9 mouse cellular contexts compared by ENCODE assay signal in genomic region chr3:107491459-107491858, GRCm38 (mm10). TPM values are rescaled to one million over a fixed set of nuclear protein-coding genes. Genes with fewer than 3 reads are reported as not detected.
A peak's percentile ranks its signal among the peaks of the same experiment; 100 is the strongest.
DNase-seq lines count a peak whose midpoint lies in the region; ATAC-seq and TF ChIP-seq lines count a peak whose summit lies in the region.
"Had no signal": no experiment of that assay in that cellular context is flagged by ENCODE, and none has a peak within 500 bp of the region (broad histone marks: within the 10 kb centered on the region; RNA-seq: fewer than 3 reads in every experiment).

No protein-coding gene starts in this region.

- H3K9me3 ChIP-seq in forebrain, embryonic 12.5 days = no peaks in the 10 kb centered on the region
- no peaks in the 10 kb centered on the region for H3K9me3 ChIP-seq in forebrain, embryonic 11.5 days (ENCODE audit: control insufficient read depth, low read length)
- no peaks in the 10 kb centered on the region for H3K9me3 ChIP-seq in MEL (replicated peaks; ENCODE audit: insufficient read depth, low read length)
- no peaks in the 10 kb centered on the region for H3K9me3 ChIP-seq in forebrain, embryonic 14.5 days (replicated peaks; ENCODE audit: control insufficient read depth, low read length)
- no peaks in the 10 kb centered on the region for H3K9me3 ChIP-seq in hindbrain, postnatal 0 days (ENCODE audit: low read length)
- no peaks in the 10 kb centered on the region for H3K9me3 ChIP-seq in limb, embryonic 14.5 days (ENCODE audit: control insufficient read depth, low read length)

- H3K79me2 ChIP-seq in MEL (ENCODE audit: control insufficient read depth, insufficient read depth, low read length, poor library complexity) = no peaks in the 10 kb centered on the region

- no peak for TF ChIP-seq RAD21 in MEL (IDR thresholded peaks at IDR 0.05; ENCODE audit: low read depth, low read length)

- peaks cover 21% of the 10 kb centered on the region for H3K4me1 ChIP-seq in forebrain, embryonic 12.5 days
- H3K4me1 ChIP-seq in forebrain, embryonic 11.5 days (replicated peaks; ENCODE audit: control insufficient read depth, insufficient read depth, low read length) = no peaks in the 10 kb centered on the region
- no peaks in the 10 kb centered on the region for H3K4me1 ChIP-seq in MEL (ENCODE audit: control insufficient read depth in 1 of 2, insufficient read depth in 2 of 2, low read length in 2 of 2)
- peaks cover 27% of the 10 kb centered on the region; the same call in 1 of the 2 replicates for H3K4me1 ChIP-seq in forebrain, embryonic 14.5 days (ENCODE audit: control insufficient read depth, insufficient read depth, low read length)
- H3K4me1 ChIP-seq in hindbrain, postnatal 0 days (ENCODE audit: insufficient read depth, low read length) = peaks cover 13% of the 10 kb centered on the region
- H3K4me1 ChIP-seq in limb, embryonic 14.5 days (ENCODE audit: control insufficient read depth, insufficient read depth, low read length) = peaks cover 18% of the 10 kb centered on the region

- WGBS in forebrain, embryonic 12.5 days = 56% methylated on average over 6 of the region's 6 CpGs
- 73% methylated on average over 6 of the region's 6 CpGs for WGBS in forebrain, embryonic 11.5 days
- WGBS in forebrain, embryonic 14.5 days = 12% methylated on average over 6 of the region's 6 CpGs
- 10% methylated on average over 6 of the region's 6 CpGs for WGBS in hindbrain, postnatal 0 days
- WGBS in limb, embryonic 14.5 days = 28% methylated on average over 6 of the region's 6 CpGs

- TF ChIP-seq CTCF in MEL (IDR thresholded peaks at IDR 0.05 in 2 of 3, conservative IDR thresholded peaks at IDR 0.05 in 1 of 3; ENCODE audit: control insufficient read depth in 1 of 3, insufficient read depth in 1 of 3, low read depth in 2 of 3, low read length in 3 of 3, poor library complexity in 1 of 3, severe bottlenecking in 1 of 3) = no peak
- no peak for TF ChIP-seq CTCF in hindbrain, postnatal 0 days (IDR thresholded peaks at IDR 0.05; ENCODE audit: low read depth)

- ATAC-seq in forebrain, embryonic 12.5 days (ENCODE audit: low FRiP score) = peak; percentile 79; the same call in 1 of the 2 replicates
- no peak; the same call in 1 of the 2 replicates for ATAC-seq in forebrain, embryonic 11.5 days (replicated peaks; ENCODE audit: low FRiP score)
- ATAC-seq in forebrain, embryonic 14.5 days = peak; percentile 93
- peak; percentile 87 for ATAC-seq in hindbrain, postnatal 0 days
- ATAC-seq in limb, embryonic 14.5 days (ENCODE audit: low FRiP score, low read depth) = peak; percentile 87

- no peaks in the 10 kb centered on the region for H3K36me3 ChIP-seq in forebrain, embryonic 12.5 days (replicated peaks)
- no peaks in the 10 kb centered on the region for H3K36me3 ChIP-seq in forebrain, embryonic 11.5 days (ENCODE audit: control insufficient read depth, insufficient read depth, low read length)
- H3K36me3 ChIP-seq in MEL (ENCODE audit: control insufficient read depth in 1 of 2, insufficient read depth in 2 of 2, low read length in 2 of 2) = no peaks in the 10 kb centered on the region
- H3K36me3 ChIP-seq in forebrain, embryonic 14.5 days (ENCODE audit: control insufficient read depth, insufficient read depth, low read length) = peaks cover 2% of the 10 kb centered on the region
- H3K36me3 ChIP-seq in hindbrain, postnatal 0 days (ENCODE audit: insufficient read depth, low read length) = peaks cover 11% of the 10 kb centered on the region; the same call in 1 of the 2 replicates
- H3K36me3 ChIP-seq in limb, embryonic 14.5 days (ENCODE audit: control insufficient read depth, insufficient read depth, low read length) = peaks cover 10% of the 10 kb centered on the region; the same call in 1 of the 2 replicates

- H3K9ac ChIP-seq in forebrain, embryonic 12.5 days = no peak overlapping the region
- no peak overlapping the region for H3K9ac ChIP-seq in forebrain, embryonic 11.5 days (ENCODE audit: low read length)
- H3K9ac ChIP-seq in MEL (ENCODE audit: control insufficient read depth, low read depth, low read length, poor library complexity, severe bottlenecking) = no peak overlapping the region
- H3K9ac ChIP-seq in forebrain, embryonic 14.5 days (ENCODE audit: low read length) = no peak overlapping the region
- H3K9ac ChIP-seq in hindbrain, postnatal 0 days (replicated peaks; ENCODE audit: low read length) = no peak overlapping the region
- H3K9ac ChIP-seq in limb, embryonic 14.5 days (ENCODE audit: low read depth, low read length, severe bottlenecking) = peak overlapping the region; percentile 21; the same call in 1 of the 2 replicates

- no peak for DNase-seq in forebrain, embryonic 11.5 days (ENCODE audit: low spot score)
- peak; percentile 28 for DNase-seq in MEL (ENCODE audit: low read depth, low spot score)
- peak; percentile 94 for DNase-seq in forebrain, embryonic 14.5 days (ENCODE audit: low spot score)
- DNase-seq in hindbrain, postnatal 0 days (ENCODE audit: low spot score) = peak; percentile 88
- DNase-seq in limb, embryonic 14.5 days (ENCODE audit: low spot score) = peak; percentile 73
- DNase-seq in right cerebral cortex, postnatal 4 days = peak; percentile 90
- no peak for DNase-seq in spleen, postnatal 4 days (ENCODE audit: low spot score in 2 of 2)

- H3K27me3 ChIP-seq in forebrain, embryonic 12.5 days = no peaks in the 10 kb centered on the region
- no peaks in the 10 kb centered on the region for H3K27me3 ChIP-seq in forebrain, embryonic 11.5 days (ENCODE audit: control insufficient read depth, insufficient read depth, low read length)
- peaks cover 9 to 12% of the 10 kb centered on the region in 2 experiments for H3K27me3 ChIP-seq in MEL (ENCODE audit: control insufficient read depth in 1 of 2, insufficient read depth in 2 of 2, low read length in 2 of 2)
- no peaks in the 10 kb centered on the region for H3K27me3 ChIP-seq in forebrain, embryonic 14.5 days (replicated peaks; ENCODE audit: control insufficient read depth, insufficient read depth, low read length)
- no peaks in the 10 kb centered on the region for H3K27me3 ChIP-seq in hindbrain, postnatal 0 days (ENCODE audit: insufficient read depth, low read length)
- no peaks in the 10 kb centered on the region for H3K27me3 ChIP-seq in limb, embryonic 14.5 days (ENCODE audit: control insufficient read depth, insufficient read depth, low read length)

- no peak for TF ChIP-seq POLR2A in MEL (IDR thresholded peaks at IDR 0.05; ENCODE audit: control insufficient read depth in 1 of 2, insufficient read depth in 1 of 2, low read depth in 1 of 2, low read length in 2 of 2, poor library complexity in 1 of 2)
- no peak for TF ChIP-seq POLR2A in limb, embryonic 14.5 days (IDR thresholded peaks at IDR 0.05; ENCODE audit: borderline replicate concordance, extremely low read depth, insufficient read depth, insufficient read length)

- H3K27ac ChIP-seq in forebrain, embryonic 12.5 days = peak overlapping the region; percentile 80
- H3K27ac ChIP-seq in forebrain, embryonic 11.5 days (ENCODE audit: low read depth, low read length) = no peak overlapping the region
- H3K27ac ChIP-seq in MEL (ENCODE audit: control insufficient read depth, low read depth, low read length) = no peak overlapping the region
- H3K27ac ChIP-seq in forebrain, embryonic 14.5 days (ENCODE audit: low read depth, low read length) = peak overlapping the region; percentile 87
- H3K27ac ChIP-seq in hindbrain, postnatal 0 days = peak overlapping the region; percentile 65
- H3K27ac ChIP-seq in limb, embryonic 14.5 days (replicated peaks; ENCODE audit: low read depth, low read length) = peak overlapping the region; percentile 58

- no peak overlapping the region for H3K4me3 ChIP-seq in forebrain, embryonic 12.5 days (replicated peaks)
- H3K4me3 ChIP-seq in forebrain, embryonic 11.5 days (ENCODE audit: low read depth, low read length) = no peak overlapping the region
- H3K4me3 ChIP-seq in MEL (ENCODE audit: control insufficient read depth in 1 of 2, insufficient read depth in 1 of 2, low read depth in 2 of 2, low read length in 2 of 2) = no peak overlapping the region
- H3K4me3 ChIP-seq in forebrain, embryonic 14.5 days (ENCODE audit: low read depth, low read length) = no peak overlapping the region
- no peak overlapping the region for H3K4me3 ChIP-seq in hindbrain, postnatal 0 days (ENCODE audit: low read length)
- H3K4me3 ChIP-seq in limb, embryonic 14.5 days (replicated peaks; ENCODE audit: low read length) = no peak overlapping the region
- H3K4me3 ChIP-seq: erythroblast, embryonic 14.5 days had no signal

- no peak for TF ChIP-seq EP300 in MEL (IDR thresholded peaks at IDR 0.05; ENCODE audit: low read depth in 1 of 2, low read length in 2 of 2)

- no peak overlapping the region for H3K4me2 ChIP-seq in forebrain, embryonic 12.5 days
- no peak overlapping the region for H3K4me2 ChIP-seq in forebrain, embryonic 11.5 days (ENCODE audit: low read depth, low read length, severe bottlenecking)
- 0 out of 2 replicates have a peak overlapping the region, but pooled peaks have one; percentile 6 for H3K4me2 ChIP-seq in forebrain, embryonic 14.5 days (ENCODE audit: low read length)
- no peak overlapping the region for H3K4me2 ChIP-seq in hindbrain, postnatal 0 days (ENCODE audit: low read depth, low read length)
- no peak overlapping the region; the same call in 1 of the 2 replicates for H3K4me2 ChIP-seq in limb, embryonic 14.5 days (replicated peaks; ENCODE audit: low read depth, low read length, severe bottlenecking)

RNA-seq across cellular contexts. Expression of gene Slc6a17, which starts 26.4 kb away (rescaled TPM):
- 5.7 and 8.3 TPM in 2 replicates for polyA plus RNA-seq in forebrain, embryonic 12.5 days (2016; fragmentation: Nextera tagmentation; extraction: Ambion mirVana)
- polyA plus RNA-seq in forebrain, embryonic 11.5 days (2014; fragmentation: Nextera tagmentation; extraction: Ambion mirVana) = 3.0 and 3.6 TPM in 2 replicates
- 0.04 TPM in 1 of 2 replicates, not detected in the other for total RNA-seq in MEL (2012; rRNA removed)
- polyA plus RNA-seq in MEL (2012; ENCODE audit: insufficient read depth in 1 of 2, insufficient read length in 2 of 2, low read depth in 1 of 2, low replicate concordance in 2 of 2, missing spikeins in 1 of 2) = not detected
- 12.8 and 15.4 TPM in 2 replicates for polyA plus RNA-seq in forebrain, embryonic 14.5 days (2014; fragmentation: Nextera tagmentation; extraction: Ambion mirVana)
- total RNA-seq in hindbrain, postnatal 0 days (2014; rRNA removed) = 66.3 and 71.8 TPM in 2 replicates
- 18.9 and 20.6 TPM in 2 replicates for polyA plus RNA-seq in hindbrain, postnatal 0 days (2015; fragmentation: Nextera tagmentation; extraction: Ambion mirVana)
- polyA plus RNA-seq in limb, embryonic 14.5 days (2012; rRNA removed) = 18.2 and 22.8 TPM in 2 replicates
- polyA plus RNA-seq in limb, embryonic 14.5 days (2014; fragmentation: Nextera tagmentation; extraction: Ambion mirVana) = 6.4 and 9.5 TPM in 2 replicates
- polyA plus RNA-seq: erythroblast, embryonic 14.5 days had no signal

RNA-seq across cellular contexts. Expression of gene Kcnc4, which starts 32.1 kb away (rescaled TPM):
- polyA plus RNA-seq in forebrain, embryonic 12.5 days (2016; fragmentation: Nextera tagmentation; extraction: Ambion mirVana) = 0.32 and 0.47 TPM in 2 replicates
- 0.28 and 0.39 TPM in 2 replicates for polyA plus RNA-seq in forebrain, embryonic 11.5 days (2014; fragmentation: Nextera tagmentation; extraction: Ambion mirVana)
- total RNA-seq in MEL (2012; rRNA removed) = not detected in 2 replicates
- polyA plus RNA-seq in MEL (2012; ENCODE audit: insufficient read depth in 1 of 2, insufficient read length in 2 of 2, low read depth in 1 of 2, low replicate concordance in 2 of 2, missing spikeins in 1 of 2) = not detected
- 1.4 and 1.8 TPM in 2 replicates for polyA plus RNA-seq in forebrain, embryonic 14.5 days (2014; fragmentation: Nextera tagmentation; extraction: Ambion mirVana)
- total RNA-seq in hindbrain, postnatal 0 days (2014; rRNA removed) = 42.6 and 44.3 TPM in 2 replicates
- 13.3 and 16.6 TPM in 2 replicates for polyA plus RNA-seq in hindbrain, postnatal 0 days (2015; fragmentation: Nextera tagmentation; extraction: Ambion mirVana)
- polyA plus RNA-seq in limb, embryonic 14.5 days (2012; rRNA removed) = 1.4 and 1.8 TPM in 2 replicates
- 0.29 and 0.36 TPM in 2 replicates for polyA plus RNA-seq in limb, embryonic 14.5 days (2014; fragmentation: Nextera tagmentation; extraction: Ambion mirVana)
- polyA plus RNA-seq: erythroblast, embryonic 14.5 days had no signal

Comparison
In these comparisons a context has a peak if more than half of its experiments do, and no peak if none do; other contexts are left out.
1. H3K27ac ChIP-seq: peak in forebrain, embryonic 12.5 days (single experiment), forebrain, embryonic 14.5 days (single experiment), hindbrain, postnatal 0 days (single experiment) and limb, embryonic 14.5 days (single experiment); none in forebrain, embryonic 11.5 days (single experiment) and MEL (single experiment).
2. DNase-seq: peak in MEL (single experiment), forebrain, embryonic 14.5 days (single experiment), hindbrain, postnatal 0 days (single experiment), limb, embryonic 14.5 days (single experiment) and right cerebral cortex, postnatal 4 days (single experiment); none in forebrain, embryonic 11.5 days (single experiment) and spleen, postnatal 4 days (0 of 2).